Mouse (Mus musculus) lung, postnatal 0 days (tissue): ENCODE results near the gene E4f1.

Source experiments
- CTCF ChIP-seq: IDR thresholded peaks from 2 replicates; pipeline ENCODE4 v1.5.1; 2016; ENCODE audit warnings: antibody characterized with exemption, mild to moderate bottlenecking
- EP300 ChIP-seq: IDR thresholded peaks from 2 replicates; pipeline ENCODE4 v1.6.1; 2016; ENCODE audit warnings: antibody characterized with exemption, mild to moderate bottlenecking, control low read depth

DNA sequence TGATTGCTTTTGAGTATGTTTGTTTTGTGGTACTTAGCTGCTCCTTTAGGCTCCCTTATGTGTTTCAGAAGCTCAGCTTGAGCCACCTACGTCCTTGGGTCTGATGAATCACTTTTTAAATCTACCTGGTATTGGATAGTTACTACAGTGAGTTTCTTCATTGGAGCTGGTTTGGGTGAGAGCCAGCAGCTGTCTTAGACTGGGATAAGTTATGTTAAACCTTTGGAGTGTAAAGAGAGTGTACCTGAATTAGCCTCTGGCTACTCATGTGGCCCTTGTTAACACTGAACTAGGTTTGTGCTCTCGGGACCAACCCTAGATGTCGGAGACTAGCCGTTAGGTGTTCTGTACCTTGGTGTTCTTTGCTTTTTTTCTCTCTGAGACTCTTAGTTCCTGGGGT is 47.0 kb downstream of the E4f1 start:
- TF ChIP-seq CTCF, result no peak
- TF ChIP-seq EP300, result no peak
